Mouse (Mus musculus): ENCODE measurements around the gene Vav1.
"Not testable (repeated sequence)": the region's sequence is repeated elsewhere in the genome, so short reads cannot be mapped to it uniquely, and the experiment has no call there.

GRCm38 (mm10) chr17:57277598-57278261 lies 1.2 kb upstream of the Vav1 start:
- TF ChIP-seq CTCF (IDR thresholded peaks at IDR 0.05; ENCODE audit: control insufficient read depth, insufficient read depth, low read length); POLR2A (IDR thresholded peaks at IDR 0.05; ENCODE audit: borderline replicate concordance, control insufficient read depth, low read depth, low read length): not testable (repeated sequence)
